Mouse (Mus musculus): ENCODE data around the gene A630001G21Rik. TPM values are rescaled to one million over a fixed set of nuclear protein-coding genes. Genes with fewer than 3 reads are reported as not detected.
A peak's percentile ranks its signal among the peaks of the same experiment; 100 is the strongest.

A630001G21Rik gene
- polyA plus RNA-seq, 1 experiment from 2014 or later, result 1.7 TPM

GRCm38 (mm10) chr1:85749829-85750228, 28.6 kb downstream of the A630001G21Rik start:
- Histone ChIP-seq H3K4me2 (ENCODE audit: low read depth, low read length) (no peak overlapping the region), H3K4me3 (ENCODE audit: low read depth, low read length) (no peak overlapping the region), H3K9ac (ENCODE audit: low read depth, low read length) (no peak overlapping the region), H3K4me1 (ENCODE audit: control insufficient read depth, insufficient read depth, low read length) (no peaks in the 10 kb centered on the region), H3K9me3 (ENCODE audit: control insufficient read depth, low read length) (no peaks in the 10 kb centered on the region), H3K36me3 (ENCODE audit: control insufficient read depth, insufficient read depth, low read length) (no peaks in the 10 kb centered on the region), H3K27ac (replicated peaks; ENCODE audit: low read depth, low read length) (no peak overlapping the region), H3K27me3 (replicated peaks; ENCODE audit: control insufficient read depth, insufficient read depth, low read length) (no peaks in the 10 kb centered on the region)
- no peak for ATAC-seq (ENCODE audit: low read depth)
- no peak for DNase-seq (ENCODE audit: low spot score)
- WGBS, result 72% methylated on average over 2 of the region's 2 CpGs

GRCm38 (mm10) chr1:85746511-85746910, 31.9 kb downstream of the A630001G21Rik start:
- Histone ChIP-seq H3K4me3 (ENCODE audit: low read depth, low read length) (no peak overlapping the region), H3K4me1 (ENCODE audit: control insufficient read depth, insufficient read depth, low read length) (no peaks in the 10 kb centered on the region), H3K27me3 (replicated peaks; ENCODE audit: control insufficient read depth, insufficient read depth, low read length) (no peaks in the 10 kb centered on the region), H3K27ac (replicated peaks; ENCODE audit: low read depth, low read length) (no peak overlapping the region), H3K9ac (ENCODE audit: low read depth, low read length) (no peak overlapping the region), H3K9me3 (ENCODE audit: control insufficient read depth, low read length) (no peaks in the 10 kb centered on the region), H3K4me2 (ENCODE audit: low read depth, low read length) (no peak overlapping the region), H3K36me3 (ENCODE audit: control insufficient read depth, insufficient read depth, low read length) (no peaks in the 10 kb centered on the region)
- ATAC-seq (ENCODE audit: low read depth) (no peak), DNase-seq (ENCODE audit: low spot score) (no peak)
- WGBS, result 85% methylated on average over 5 of the region's 5 CpGs

- WGBS, result 86% methylated on average over 3 of the region's 3 CpGs
- Histone ChIP-seq H3K4me3 (ENCODE audit: low read depth, low read length) (no peak overlapping the region), H3K9me3 (ENCODE audit: control insufficient read depth, low read length) (no peaks in the 10 kb centered on the region), H3K36me3 (ENCODE audit: control insufficient read depth, insufficient read depth, low read length) (no peaks in the 10 kb centered on the region), H3K9ac (ENCODE audit: low read depth, low read length) (no peak overlapping the region), H3K4me2 (ENCODE audit: low read depth, low read length) (no peak overlapping the region), H3K4me1 (ENCODE audit: control insufficient read depth, insufficient read depth, low read length) (no peaks in the 10 kb centered on the region), H3K27me3 (replicated peaks; ENCODE audit: control insufficient read depth, insufficient read depth, low read length) (no peaks in the 10 kb centered on the region), H3K27ac (replicated peaks; ENCODE audit: low read depth, low read length) (no peak overlapping the region)
- ATAC-seq (ENCODE audit: low read depth) (no peak), DNase-seq (ENCODE audit: low spot score) (no peak)
Measured at GRCm38 (mm10) chr1:85744539-85744938, 33.9 kb downstream of the A630001G21Rik start.

GRCm38 (mm10) chr1:85742916-85743505, 35.4 kb downstream of the A630001G21Rik start:
- H3K4me3 ChIP-seq (ENCODE audit: low read depth, low read length), result no peak overlapping the region
- no peak overlapping the region; the same call in 1 of the 2 replicates for H3K27ac ChIP-seq (replicated peaks; ENCODE audit: low read depth, low read length)
- ATAC-seq (ENCODE audit: low read depth) (peak; percentile 86), DNase-seq (ENCODE audit: low spot score) (peak; percentile 81)
- no peaks in the 10 kb centered on the region for H3K27me3 ChIP-seq (replicated peaks; ENCODE audit: control insufficient read depth, insufficient read depth, low read length)
- no peaks in the 10 kb centered on the region for H3K36me3 ChIP-seq (ENCODE audit: control insufficient read depth, insufficient read depth, low read length)
- no peaks in the 10 kb centered on the region for H3K9me3 ChIP-seq (ENCODE audit: control insufficient read depth, low read length)
- H3K9ac ChIP-seq (ENCODE audit: low read depth, low read length), result no peak overlapping the region
- 2% methylated on average over 2 of the region's 2 CpGs for WGBS
- H3K4me2 ChIP-seq (ENCODE audit: low read depth, low read length), result no peak overlapping the region
- H3K4me1 ChIP-seq (ENCODE audit: control insufficient read depth, insufficient read depth, low read length), result no peaks in the 10 kb centered on the region

GRCm38 (mm10) chr1:85742333-85742732, 36.1 kb downstream of the A630001G21Rik start:
- WGBS, result 48% methylated on average over 5 of the region's 5 CpGs
- no peaks in the 10 kb centered on the region for H3K36me3 ChIP-seq (ENCODE audit: control insufficient read depth, insufficient read depth, low read length)
- H3K27me3 ChIP-seq (replicated peaks; ENCODE audit: control insufficient read depth, insufficient read depth, low read length), result no peaks in the 10 kb centered on the region
- H3K9me3 ChIP-seq (ENCODE audit: control insufficient read depth, low read length), result no peaks in the 10 kb centered on the region
- no peak overlapping the region for H3K9ac ChIP-seq (ENCODE audit: low read depth, low read length)
- H3K4me1 ChIP-seq (ENCODE audit: control insufficient read depth, insufficient read depth, low read length), result no peaks in the 10 kb centered on the region
- no peak for DNase-seq (ENCODE audit: low spot score)
- H3K27ac ChIP-seq (replicated peaks; ENCODE audit: low read depth, low read length), result no peak overlapping the region
- no peak overlapping the region for H3K4me3 ChIP-seq (ENCODE audit: low read depth, low read length)
- no peak for ATAC-seq (ENCODE audit: low read depth)
- H3K4me2 ChIP-seq (ENCODE audit: low read depth, low read length), result no peak overlapping the region

- Histone ChIP-seq H3K36me3 (ENCODE audit: control insufficient read depth, insufficient read depth, low read length) (no peaks in the 10 kb centered on the region), H3K27ac (replicated peaks; ENCODE audit: low read depth, low read length) (no peak overlapping the region), H3K4me2 (ENCODE audit: low read depth, low read length) (no peak overlapping the region), H3K27me3 (replicated peaks; ENCODE audit: control insufficient read depth, insufficient read depth, low read length) (no peaks in the 10 kb centered on the region), H3K9me3 (ENCODE audit: control insufficient read depth, low read length) (no peaks in the 10 kb centered on the region), H3K4me3 (ENCODE audit: low read depth, low read length) (no peak overlapping the region), H3K4me1 (ENCODE audit: control insufficient read depth, insufficient read depth, low read length) (no peaks in the 10 kb centered on the region), H3K9ac (ENCODE audit: low read depth, low read length) (no peak overlapping the region)
- ATAC-seq (ENCODE audit: low read depth) (no peak; the same call in 1 of the 2 replicates), DNase-seq (ENCODE audit: low spot score) (no peak)
- WGBS, result 81% methylated on average over 6 of the region's 6 CpGs
Measured at GRCm38 (mm10) chr1:85740923-85741322, 37.5 kb downstream of the A630001G21Rik start.

GRCm38 (mm10) chr1:85739819-85740218, 38.6 kb downstream of the A630001G21Rik start:
- no peak for DNase-seq (ENCODE audit: low spot score)
- Histone ChIP-seq H3K9me3 (ENCODE audit: control insufficient read depth, low read length) (no peaks in the 10 kb centered on the region), H3K9ac (ENCODE audit: low read depth, low read length) (no peak overlapping the region), H3K36me3 (ENCODE audit: control insufficient read depth, insufficient read depth, low read length) (no peaks in the 10 kb centered on the region), H3K27ac (replicated peaks; ENCODE audit: low read depth, low read length) (no peak overlapping the region), H3K4me3 (ENCODE audit: low read depth, low read length) (no peak overlapping the region), H3K4me1 (ENCODE audit: control insufficient read depth, insufficient read depth, low read length) (no peaks in the 10 kb centered on the region), H3K27me3 (replicated peaks; ENCODE audit: control insufficient read depth, insufficient read depth, low read length) (no peaks in the 10 kb centered on the region), H3K4me2 (ENCODE audit: low read depth, low read length) (no peak overlapping the region)
- no peak for ATAC-seq (ENCODE audit: low read depth)

- Histone ChIP-seq H3K27ac (replicated peaks; ENCODE audit: low read depth, low read length) (no peak overlapping the region), H3K9ac (ENCODE audit: low read depth, low read length) (no peak overlapping the region), H3K4me2 (ENCODE audit: low read depth, low read length) (no peak overlapping the region), H3K27me3 (replicated peaks; ENCODE audit: control insufficient read depth, insufficient read depth, low read length) (no peaks in the 10 kb centered on the region), H3K9me3 (ENCODE audit: control insufficient read depth, low read length) (no peaks in the 10 kb centered on the region), H3K4me3 (ENCODE audit: low read depth, low read length) (no peak overlapping the region), H3K4me1 (ENCODE audit: control insufficient read depth, insufficient read depth, low read length) (no peaks in the 10 kb centered on the region), H3K36me3 (ENCODE audit: control insufficient read depth, insufficient read depth, low read length) (no peaks in the 10 kb centered on the region)
- ATAC-seq (ENCODE audit: low read depth) (no peak), DNase-seq (ENCODE audit: low spot score) (no peak)
- 88% methylated on average over 4 of the region's 4 CpGs for WGBS
Measured at GRCm38 (mm10) chr1:85739000-85739399, 39.4 kb downstream of the A630001G21Rik start.

All from embryonic facial prominence, embryonic 14.5 days (tissue).